Mouse (Mus musculus): Measurements from ENCODE around the gene Trim69.

DNA sequence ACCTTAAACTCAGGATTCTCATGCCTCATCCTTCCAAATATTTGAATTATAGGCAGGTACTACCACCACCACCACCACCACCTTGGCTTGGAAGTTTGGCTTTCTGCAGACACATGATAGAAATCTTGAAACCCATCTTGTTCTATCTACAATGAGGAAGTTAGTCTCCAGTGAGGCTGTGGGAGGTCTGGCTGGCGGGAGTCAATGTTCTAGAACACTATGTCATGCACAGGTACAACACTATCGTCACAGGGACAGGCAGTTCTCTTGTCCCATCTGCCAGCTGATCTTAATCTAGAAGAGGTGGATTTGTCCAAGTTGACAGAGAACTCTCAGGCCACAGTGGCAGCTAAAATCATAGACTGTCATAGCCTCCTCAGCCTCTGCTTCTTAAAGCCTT, 27.9 kb upstream of the Trim69 start:
- TF ChIP-seq CTCF (IDR thresholded peaks at IDR 0.05): no peak
- no peak for TF ChIP-seq EP300 (IDR thresholded peaks at IDR 0.05)
